Mouse (Mus musculus): ENCODE data around the gene Tvp23a. TPM values are rescaled to one million over a fixed set of nuclear protein-coding genes. Genes with fewer than 3 reads are reported as not detected.

Tvp23a gene
- polyA plus RNA-seq, 1 experiment from 2014 or later = 35.5 TPM

GRCm38 (mm10) chr16:10451906-10452305 is 4.7 kb upstream of the Tvp23a start:
- H3K9me3 ChIP-seq = no peaks in the 10 kb centered on the region
- 84% methylated on average over 2 of the region's 2 CpGs for WGBS
- no peaks in the 10 kb centered on the region for H3K36me3 ChIP-seq
- H3K4me1 ChIP-seq = peaks cover 6% of the 10 kb centered on the region
- no peak overlapping the region for H3K27ac ChIP-seq (replicated peaks)
- H3K4me2 ChIP-seq (replicated peaks) = no peak overlapping the region
- no peaks in the 10 kb centered on the region for H3K27me3 ChIP-seq
- H3K4me3 ChIP-seq = no peak overlapping the region
- no peak for ATAC-seq (ENCODE audit: low FRiP score, low read depth)
- no peak overlapping the region for H3K9ac ChIP-seq (replicated peaks)

DNA sequence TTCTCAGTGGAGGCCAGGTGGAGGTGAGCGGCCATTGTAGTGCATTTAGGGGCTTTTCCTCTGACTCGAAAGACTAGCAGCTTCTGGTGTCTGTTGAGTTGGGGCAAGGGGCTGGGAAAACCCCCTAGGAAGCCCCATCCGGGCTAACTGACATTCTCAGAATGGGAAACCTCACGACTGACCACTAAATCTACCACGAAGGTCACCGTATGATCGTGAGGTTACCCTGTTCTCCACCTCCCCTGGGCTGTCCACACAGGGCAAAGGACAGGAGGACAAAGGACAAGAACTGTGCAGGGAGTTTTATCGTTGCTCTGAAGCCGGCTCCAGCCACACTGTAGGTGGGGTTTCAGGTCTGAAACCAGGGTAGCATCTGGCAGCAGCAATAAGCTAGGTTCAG is 1.8 kb upstream of the Tvp23a start:
- H3K36me3 ChIP-seq = no peaks in the 10 kb centered on the region
- H3K27ac ChIP-seq (replicated peaks) = no peak overlapping the region
- no peak overlapping the region for H3K9ac ChIP-seq (replicated peaks)
- H3K4me1 ChIP-seq = peaks cover 24% of the 10 kb centered on the region
- no peak overlapping the region for H3K4me3 ChIP-seq
- ATAC-seq (ENCODE audit: low FRiP score, low read depth) = no peak
- WGBS = 86% methylated on average over 9 of the region's 9 CpGs
- no peaks in the 10 kb centered on the region for H3K27me3 ChIP-seq
- H3K4me2 ChIP-seq (replicated peaks) = no peak overlapping the region
- H3K9me3 ChIP-seq = no peaks in the 10 kb centered on the region

DNA sequence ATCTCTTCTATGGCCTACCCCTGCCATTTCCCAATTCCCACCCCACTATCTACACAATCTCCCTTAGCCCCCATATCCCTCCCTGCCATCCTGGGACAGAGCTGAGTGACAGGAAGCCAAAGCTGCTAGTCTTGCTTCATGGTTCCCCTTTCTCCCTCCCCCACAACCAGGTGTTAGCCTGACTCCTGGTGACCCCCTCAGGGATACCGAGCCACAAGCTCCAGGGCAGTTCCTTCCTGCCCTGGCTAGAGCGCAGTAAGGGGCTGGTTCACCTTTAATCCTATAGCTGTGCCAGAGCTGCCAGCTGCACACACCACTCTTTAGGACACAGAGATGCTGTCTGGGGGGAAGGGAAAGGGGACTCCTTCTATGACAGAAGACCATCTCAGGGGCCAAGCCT is 619 bp upstream of the Tvp23a start:
- Histone ChIP-seq H3K36me3 (no peaks in the 10 kb centered on the region), H3K9me3 (no peaks in the 10 kb centered on the region), H3K9ac (replicated peaks) (peak overlapping the region; percentile 68), H3K27me3 (no peaks in the 10 kb centered on the region), H3K4me3 (peak overlapping the region; percentile 54), H3K4me2 (replicated peaks) (peak overlapping the region; percentile 66), H3K4me1 (peaks cover 24% of the 10 kb centered on the region), H3K27ac (replicated peaks) (no peak overlapping the region)
- 72% methylated on average over 2 of the region's 2 CpGs for WGBS
- 0 out of 2 replicates have a peak, but pooled peaks have one; percentile 29 for ATAC-seq (ENCODE audit: low FRiP score, low read depth)

DNA sequence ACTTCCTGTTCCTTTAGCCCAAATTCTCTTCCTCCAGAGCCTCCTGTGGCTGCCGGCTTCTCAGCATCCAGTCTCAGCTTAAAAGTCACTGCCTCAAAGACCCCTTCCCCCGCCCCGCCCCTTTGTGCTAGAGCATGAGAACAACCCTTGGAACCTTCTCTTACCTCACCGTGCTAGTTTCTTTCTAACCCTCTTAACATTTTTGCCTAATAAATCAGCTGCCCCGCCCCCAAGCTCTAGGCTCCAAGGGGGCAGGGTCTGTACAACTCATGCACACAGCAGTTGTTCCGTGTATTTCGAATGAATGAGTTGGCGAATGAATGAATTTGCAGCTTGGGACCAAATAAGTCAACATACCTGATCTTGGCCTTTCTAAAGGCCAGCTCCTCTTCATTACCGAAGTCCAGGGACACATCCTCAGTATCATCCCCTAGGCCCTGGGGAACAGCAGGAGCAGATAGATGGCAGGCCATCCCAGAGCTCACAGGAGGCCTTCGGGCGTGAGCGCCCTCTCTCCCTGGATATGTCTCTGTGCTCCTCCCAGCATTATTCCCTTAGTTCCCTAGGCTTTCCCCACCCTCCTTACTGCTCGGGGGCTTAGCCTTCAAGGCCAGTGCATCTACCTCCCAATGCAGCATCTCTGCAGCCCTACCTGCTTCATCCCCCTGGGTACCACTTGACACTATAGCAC is 444 bp downstream of the Tvp23a start:
- no peak; the same call in none of the 2 replicates for ATAC-seq (ENCODE audit: low FRiP score, low read depth)
- H3K27me3 ChIP-seq = no peaks in the 10 kb centered on the region
- peak overlapping the region; percentile 78 for H3K27ac ChIP-seq (replicated peaks)
- H3K4me2 ChIP-seq (replicated peaks) = peak overlapping the region; percentile 66
- H3K36me3 ChIP-seq = no peaks in the 10 kb centered on the region
- H3K9ac ChIP-seq (replicated peaks) = peak overlapping the region; percentile 68
- no peaks in the 10 kb centered on the region for H3K9me3 ChIP-seq
- 15% methylated on average over 13 of the region's 13 CpGs for WGBS
- H3K4me3 ChIP-seq = peak overlapping the region; percentile 54
- peaks cover 24% of the 10 kb centered on the region for H3K4me1 ChIP-seq

GRCm38 (mm10) chr16:10443723-10444122 is 3.4 kb downstream of the Tvp23a start:
- Histone ChIP-seq H3K9me3 (no peaks in the 10 kb centered on the region), H3K4me1 (peaks cover 24% of the 10 kb centered on the region), H3K27me3 (no peaks in the 10 kb centered on the region), H3K27ac (replicated peaks) (no peak overlapping the region), H3K4me3 (no peak overlapping the region), H3K9ac (replicated peaks) (no peak overlapping the region), H3K36me3 (no peaks in the 10 kb centered on the region), H3K4me2 (replicated peaks) (no peak overlapping the region)
- ATAC-seq (ENCODE audit: low FRiP score, low read depth) = no peak

GRCm38 (mm10) chr16:10441761-10442160 is 5.4 kb downstream of the Tvp23a start:
- Histone ChIP-seq H3K9me3 (no peaks in the 10 kb centered on the region), H3K4me2 (replicated peaks) (no peak overlapping the region), H3K4me3 (no peak overlapping the region), H3K27me3 (no peaks in the 10 kb centered on the region), H3K27ac (replicated peaks) (no peak overlapping the region), H3K4me1 (peaks cover 19% of the 10 kb centered on the region), H3K9ac (replicated peaks) (no peak overlapping the region), H3K36me3 (no peaks in the 10 kb centered on the region)
- no peak for ATAC-seq (ENCODE audit: low FRiP score, low read depth)
- WGBS = 93% methylated on average over 4 of the region's 4 CpGs

DNA sequence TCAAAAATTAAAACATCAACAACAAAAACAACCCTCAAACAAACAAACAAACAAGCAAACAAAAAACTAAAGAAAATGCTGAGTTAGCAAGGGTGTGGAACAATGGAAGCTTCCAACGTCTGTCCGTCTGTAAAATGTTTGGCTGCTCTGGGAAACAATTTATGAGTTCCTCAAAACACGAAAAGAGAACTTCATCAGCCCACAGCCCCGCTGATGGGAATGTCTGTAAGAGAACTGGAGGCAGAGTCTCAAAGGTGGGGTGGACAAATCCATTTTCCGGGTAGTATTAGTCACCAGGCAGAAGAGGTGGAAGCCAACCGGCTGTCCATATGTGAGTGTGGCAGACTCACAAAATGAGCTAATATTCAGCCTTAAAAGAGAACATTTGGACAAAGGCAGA is 5.8 kb downstream of the Tvp23a start:
- 89% methylated on average over 6 of the region's 6 CpGs for WGBS
- Histone ChIP-seq H3K9ac (replicated peaks) (no peak overlapping the region), H3K27ac (replicated peaks) (no peak overlapping the region), H3K9me3 (no peaks in the 10 kb centered on the region), H3K4me2 (replicated peaks) (no peak overlapping the region), H3K4me1 (peaks cover 15% of the 10 kb centered on the region), H3K4me3 (no peak overlapping the region), H3K27me3 (no peaks in the 10 kb centered on the region), H3K36me3 (no peaks in the 10 kb centered on the region)
- ATAC-seq (ENCODE audit: low FRiP score, low read depth) = no peak

DNA sequence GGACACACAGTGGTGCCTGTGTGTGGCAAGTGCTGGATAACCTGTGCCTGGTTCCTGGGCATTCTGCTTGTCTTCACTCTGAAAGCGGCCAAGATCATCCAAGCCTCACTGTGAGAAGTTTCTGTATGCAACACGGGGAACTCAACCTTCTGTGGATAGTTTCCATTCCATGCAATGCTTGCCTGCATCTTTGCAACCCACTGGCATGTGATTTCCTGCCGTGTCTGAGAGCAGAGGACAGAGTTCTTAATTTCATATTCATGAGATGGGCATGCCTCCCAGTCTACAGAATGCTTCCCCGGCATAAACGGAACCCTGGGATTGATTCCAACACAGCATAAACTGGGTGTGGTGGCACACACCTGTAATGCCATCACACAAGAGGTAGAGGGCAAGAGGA is 9.1 kb downstream of the Tvp23a start:
- H3K9me3 ChIP-seq = no peaks in the 10 kb centered on the region
- H3K4me3 ChIP-seq = no peak overlapping the region
- no peaks in the 10 kb centered on the region for H3K27me3 ChIP-seq
- ATAC-seq (ENCODE audit: low FRiP score, low read depth) = no peak
- H3K9ac ChIP-seq (replicated peaks) = no peak overlapping the region
- WGBS = 88% methylated on average over 5 of the region's 5 CpGs
- no peak overlapping the region for H3K4me2 ChIP-seq (replicated peaks)
- H3K27ac ChIP-seq (replicated peaks) = no peak overlapping the region
- H3K36me3 ChIP-seq = no peaks in the 10 kb centered on the region
- no peaks in the 10 kb centered on the region for H3K4me1 ChIP-seq

- no peaks in the 10 kb centered on the region for H3K36me3 ChIP-seq
- H3K9ac ChIP-seq (replicated peaks) = no peak overlapping the region
- H3K27ac ChIP-seq (replicated peaks) = no peak overlapping the region
- H3K4me1 ChIP-seq = no peaks in the 10 kb centered on the region
- ATAC-seq (ENCODE audit: low FRiP score, low read depth) = no peak
- WGBS = 85% methylated on average over 6 of the region's 6 CpGs
- H3K4me2 ChIP-seq (replicated peaks) = no peak overlapping the region
- H3K27me3 ChIP-seq = no peaks in the 10 kb centered on the region
- H3K9me3 ChIP-seq = no peaks in the 10 kb centered on the region
- no peak overlapping the region for H3K4me3 ChIP-seq
Observed at GRCm38 (mm10) chr16:10436166-10436565, 11.0 kb downstream of the Tvp23a start.

DNA sequence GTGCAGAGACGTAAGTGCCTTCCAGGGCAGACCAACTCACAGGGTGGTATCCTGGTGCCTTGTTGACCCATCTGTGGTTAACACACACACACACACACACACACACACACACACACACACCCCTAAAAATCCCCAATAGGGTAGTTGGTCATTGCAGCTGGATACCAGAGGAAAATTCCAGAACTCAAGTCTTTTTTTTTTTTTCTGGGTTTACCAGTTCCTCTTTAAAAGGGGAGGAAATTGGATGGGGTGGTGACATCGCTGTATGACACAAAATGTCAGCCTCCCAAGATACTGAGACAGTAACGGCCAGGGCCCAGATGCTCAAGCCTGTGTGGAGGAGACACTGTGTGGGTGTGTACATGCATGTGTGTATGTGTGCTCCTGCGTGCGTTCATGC is 13.8 kb downstream of the Tvp23a start:
- WGBS = 92% methylated on average over 5 of the region's 5 CpGs

GRCm38 (mm10) chr16:10432387-10432786 is 14.8 kb downstream of the Tvp23a start:
- Histone ChIP-seq H3K9ac (replicated peaks) (no peak overlapping the region), H3K4me2 (replicated peaks) (no peak overlapping the region), H3K27ac (replicated peaks) (no peak overlapping the region), H3K4me3 (no peak overlapping the region), H3K36me3 (peaks cover 7% of the 10 kb centered on the region), H3K27me3 (no peaks in the 10 kb centered on the region), H3K9me3 (no peaks in the 10 kb centered on the region), H3K4me1 (no peaks in the 10 kb centered on the region)
- 90% methylated on average over 4 of the region's 4 CpGs for WGBS
- no peak for ATAC-seq (ENCODE audit: low FRiP score, low read depth)

More for the DNA sequence above, 13.8 kb downstream of the Tvp23a start:
- H3K9me3 ChIP-seq = no peaks in the 10 kb centered on the region
- no peaks in the 10 kb centered on the region for H3K4me1 ChIP-seq
- no peak for ATAC-seq (ENCODE audit: low FRiP score, low read depth)
- H3K36me3 ChIP-seq = 0 out of 2 replicates have a peak, but pooled peaks cover 2% of the 10 kb centered on the region
- no peak overlapping the region for H3K9ac ChIP-seq (replicated peaks)
- H3K27me3 ChIP-seq = no peaks in the 10 kb centered on the region
- H3K4me3 ChIP-seq = no peak overlapping the region
- H3K27ac ChIP-seq (replicated peaks) = no peak overlapping the region
- H3K4me2 ChIP-seq (replicated peaks) = no peak overlapping the region

DNA sequence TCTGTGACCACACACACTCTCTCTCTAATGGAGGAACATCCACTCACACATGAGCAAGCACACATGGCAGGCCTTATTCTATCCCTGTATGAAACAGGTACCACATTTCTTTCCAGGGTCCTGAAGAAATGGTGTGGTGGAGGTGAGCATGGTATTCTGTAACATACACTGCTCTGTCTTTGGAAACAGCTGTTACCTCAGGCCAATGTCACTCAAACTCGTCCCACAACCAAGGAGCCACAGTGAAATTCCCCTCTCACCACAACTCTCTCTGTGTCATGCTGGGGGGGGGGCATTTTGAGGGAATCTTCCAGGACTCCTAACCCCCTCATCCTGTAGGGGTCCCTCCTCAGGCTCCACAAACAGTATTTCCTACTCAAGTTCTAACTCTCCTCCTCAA is 15.3 kb downstream of the Tvp23a start:
- no peak for ATAC-seq (ENCODE audit: low FRiP score, low read depth)
- Histone ChIP-seq H3K9ac (replicated peaks) (no peak overlapping the region), H3K36me3 (peaks cover 11% of the 10 kb centered on the region), H3K4me2 (replicated peaks) (no peak overlapping the region), H3K27ac (replicated peaks) (no peak overlapping the region), H3K27me3 (no peaks in the 10 kb centered on the region), H3K4me1 (no peaks in the 10 kb centered on the region), H3K4me3 (no peak overlapping the region), H3K9me3 (no peaks in the 10 kb centered on the region)
- 77% methylated on average over 1 of the region's 1 CpGs for WGBS

Measured in midbrain, embryonic 12.5 days (tissue).